Mouse (Mus musculus): Measurements from ENCODE around the gene Kcnj2.

DNA sequence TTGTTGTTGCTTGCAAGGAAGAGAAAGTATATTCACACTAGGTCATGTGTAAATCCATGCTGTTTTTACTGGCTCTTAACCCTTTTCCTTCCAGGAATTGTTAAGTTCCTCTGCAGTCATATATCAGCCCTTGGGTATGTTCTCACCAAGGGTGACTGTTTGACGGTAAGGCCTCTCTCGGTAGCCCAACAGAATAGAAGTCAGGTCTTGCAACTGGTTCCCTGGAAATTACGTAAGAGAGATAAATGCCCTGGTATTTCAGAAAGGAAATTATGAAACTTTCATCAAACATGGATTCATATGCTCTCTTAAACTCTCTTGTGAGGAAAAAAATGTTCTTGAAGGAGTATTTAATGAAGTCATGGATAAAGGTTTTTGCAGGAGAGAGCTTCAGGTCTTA is 11.7 kb upstream of the Kcnj2 start:
- TF ChIP-seq GATA1 (IDR thresholded peaks at IDR 0.05; ENCODE audit: low read length) (no peak), TAL1 (IDR thresholded peaks at IDR 0.05; ENCODE audit: low read length) (no peak)
